Mouse (Mus musculus) ES-E14 (cell line): ENCODE results near the gene Disc1.

Experiments used
- CHD2 ChIP-seq: IDR thresholded peaks from 2 replicates; pipeline ENCODE4 v1.6.1; 2014; ENCODE audit warnings: mild to moderate bottlenecking, low read depth, low read length, inconsistent platforms
- HCFC1 ChIP-seq: IDR thresholded peaks from 2 replicates; pipeline ENCODE4 v1.6.1; 2012; ENCODE audit warnings: low read length, inconsistent platforms, borderline replicate concordance; ENCODE audit not compliant: insufficient read depth
- ZC3H11A ChIP-seq: IDR thresholded peaks from 2 replicates; pipeline ENCODE4 v1.6.1; 2012; ENCODE audit warnings: low read depth, mild to moderate bottlenecking, inconsistent platforms, low read length, borderline replicate concordance
- ZNF384 ChIP-seq: IDR thresholded peaks from 2 replicates; pipeline ENCODE4 v1.6.1; 2012; ENCODE audit warnings: low read depth, low read length, inconsistent platforms

- TF ChIP-seq HCFC1 = no peak
- no peak for TF ChIP-seq ZNF384
- no peak for TF ChIP-seq CHD2
- TF ChIP-seq ZC3H11A = no peak
Measured at GRCm38 (mm10) chr8:125257660-125258059, 203.7 kb downstream of the Disc1 start.
